Mouse (Mus musculus) liver, adult 2 months (tissue): ENCODE data around the gene Tmem72.

Source experiments
- CTCF ChIP-seq: fragments of 200-500 bp; IDR thresholded peaks from 2 replicates; pipeline ENCODE4 v1.5.1; 2011; ENCODE audit warnings: low read depth, low read length, control low read depth
- POLR2A ChIP-seq: fragments of 200-500 bp; IDR thresholded peaks from 2 replicates; pipeline ENCODE4 v1.6.1; 2011; ENCODE audit warnings: low read length, control low read depth; ENCODE audit not compliant: insufficient read depth; ENCODE audit errors: extremely low read depth

GRCm38 (mm10) chr6:116724489-116725160 lies 7.9 kb upstream of the Tmem72 start:
- no peak for TF ChIP-seq CTCF
- no peak for TF ChIP-seq POLR2A
